Mouse (Mus musculus) embryonic facial prominence, embryonic 10.5 days (tissue): ENCODE measurements at regions not wholly inside any gene's neighbourhood (a gene's known extent, or its start where the extent isn't known, plus 50 kb on each side); places are given as distances from the start of the nearest gene placed in this dataset.

Experiments used
- DNase-seq: peaks from one replicate; pipeline ENCODE4 v3.0.0-alpha.2; 2017; ENCODE audit warnings: low spot score
- H3K27ac ChIP-seq: fragments of 300-500 bp; sonication (generic); replicated peaks from 2 replicates; pipeline ENCODE4 v1.5.1; 2016; ENCODE audit warnings: mild to moderate bottlenecking
- H3K27me3 ChIP-seq: fragments of 300-500 bp; sonication (generic); replicated peaks from 2 replicates; pipeline ENCODE4 v1.6.1; 2016; ENCODE audit warnings: low read depth, mild to moderate bottlenecking; ENCODE audit not compliant: poor library complexity, severe bottlenecking
- H3K36me3 ChIP-seq: fragments of 300-500 bp; sonication (generic); replicated peaks from 2 replicates; pipeline ENCODE4 v1.6.1; 2016; ENCODE audit warnings: mild to moderate bottlenecking, moderate library complexity
- H3K4me1 ChIP-seq: fragments of 300-500 bp; sonication (generic); 2 replicates; pipeline ENCODE4 v1.6.1; 2016
- H3K4me3 ChIP-seq: fragments of 300-500 bp; sonication (generic); 2 replicates; pipeline ENCODE4 v1.5.1; 2016; ENCODE audit warnings: mild to moderate bottlenecking, moderate library complexity
- H3K9me3 ChIP-seq: fragments of 300-500 bp; sonication (generic); 2 replicates; pipeline ENCODE4 v1.6.1; 2016; ENCODE audit warnings: mild to moderate bottlenecking
- WGBS: fragments of 180-500 bp; shearing (Covaris S2); methylation state at CpG from one replicate; pipeline ENCODE4 v1.1.7; 2016; 5-methylcytosine and 5-hydroxymethylcytosine counted together

GRCm38 (mm10) chr6:126280352-126280751, 113.6 kb upstream of the Ntf3 start:
- Histone ChIP-seq H3K27ac (no peak overlapping the region), H3K27me3 (no peaks in the 10 kb centered on the region), H3K36me3 (no peaks in the 10 kb centered on the region), H3K9me3 (no peaks in the 10 kb centered on the region), H3K4me1 (no peaks in the 10 kb centered on the region), H3K4me3 (no peak overlapping the region)
- WGBS = 81% methylated on average over 3 of the region's 3 CpGs
- DNase-seq = no peak

GRCm38 (mm10) chr6:126245986-126246385, 79.3 kb upstream of the Ntf3 start:
- Histone ChIP-seq H3K27ac (no peak overlapping the region), H3K4me1 (no peaks in the 10 kb centered on the region), H3K4me3 (no peak overlapping the region), H3K36me3 (no peaks in the 10 kb centered on the region), H3K27me3 (no peaks in the 10 kb centered on the region), H3K9me3 (no peaks in the 10 kb centered on the region)
- WGBS = 85% methylated on average over 5 of the region's 5 CpGs
- DNase-seq = no peak

- Histone ChIP-seq H3K36me3 (no peaks in the 10 kb centered on the region), H3K27me3 (no peaks in the 10 kb centered on the region), H3K4me3 (no peak overlapping the region), H3K27ac (no peak overlapping the region), H3K4me1 (no peaks in the 10 kb centered on the region), H3K9me3 (no peaks in the 10 kb centered on the region)
- WGBS = 83% methylated on average over 3 of the region's 3 CpGs
- DNase-seq = no peak
These were observed 78.7 kb upstream of the Ntf3 start for GRCm38 (mm10) chr6:126245431-126245830.

GRCm38 (mm10) chr6:126242299-126242698, 75.6 kb upstream of the Ntf3 start:
- Histone ChIP-seq H3K9me3 (no peaks in the 10 kb centered on the region), H3K27ac (no peak overlapping the region), H3K4me1 (0 out of 2 replicates have a peak, but pooled peaks cover 2% of the 10 kb centered on the region), H3K36me3 (no peaks in the 10 kb centered on the region), H3K27me3 (no peaks in the 10 kb centered on the region), H3K4me3 (no peak overlapping the region)
- DNase-seq = no peak
- WGBS = 92% methylated on average over 2 of the region's 2 CpGs

- no peaks in the 10 kb centered on the region for H3K27me3 ChIP-seq
- no peaks in the 10 kb centered on the region for H3K9me3 ChIP-seq
- WGBS = 49% methylated on average over 1 of the region's 1 CpGs
- H3K4me3 ChIP-seq = no peak overlapping the region
- H3K36me3 ChIP-seq = no peaks in the 10 kb centered on the region
- H3K4me1 ChIP-seq = 0 out of 2 replicates have a peak, but pooled peaks cover 2% of the 10 kb centered on the region
- no peak for DNase-seq
- H3K27ac ChIP-seq = no peak overlapping the region
These were observed 73.5 kb upstream of the Ntf3 start for GRCm38 (mm10) chr6:126240256-126240655.
